Comparison of ENCODE assay signal across 19 mouse cellular contexts in the genomic region with DNA sequence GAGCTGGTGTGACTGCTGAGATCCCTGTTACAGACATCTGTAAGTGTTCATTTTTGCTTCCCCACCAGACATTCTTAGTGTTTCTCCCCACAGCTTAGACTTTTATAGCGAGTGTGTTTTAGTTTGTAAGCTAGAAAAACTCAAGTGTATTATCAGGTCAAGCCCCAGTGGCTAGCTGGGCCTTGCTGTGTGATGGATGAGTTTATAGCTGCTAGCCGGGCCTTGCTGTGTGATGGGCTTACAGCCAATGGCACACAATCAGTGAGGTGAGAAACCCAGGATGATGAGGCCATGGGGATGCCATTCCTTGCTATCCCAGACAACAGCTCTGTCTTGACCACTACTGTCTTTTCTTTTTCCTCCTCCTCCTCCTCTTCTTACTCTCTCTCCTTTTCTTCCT.
DNase-seq lines count a peak whose midpoint lies in the region; ATAC-seq and TF ChIP-seq lines count a peak whose summit lies in the region.
"Had no signal": no experiment of that assay in that cellular context is flagged by ENCODE, and none has a peak within 500 bp of the region (broad histone marks: within the 10 kb centered on the region; RNA-seq: fewer than 3 reads in every experiment).

No protein-coding gene starts in this region.

- no peak overlapping the region for H3K4me3 ChIP-seq in limb, embryonic 13.5 days
- no peak overlapping the region for H3K4me3 ChIP-seq in limb, embryonic 10.5 days
- no peak overlapping the region for H3K4me3 ChIP-seq in limb, embryonic 14.5 days (replicated peaks; ENCODE audit: low read length)
- no peak overlapping the region for H3K4me3 ChIP-seq in heart, embryonic 12.5 days

- TF ChIP-seq POLR2A in limb, embryonic 14.5 days (IDR thresholded peaks at IDR 0.05; ENCODE audit: borderline replicate concordance, extremely low read depth, insufficient read depth, insufficient read length): no peak

- DNase-seq in limb, embryonic 10.5 days (ENCODE audit: low spot score): no peak
- peak; percentile 2 for DNase-seq in limb, embryonic 14.5 days (ENCODE audit: low spot score)
- DNase-seq: adrenal gland, adult 2 months; adrenal gland, adult 8-10 months; adrenal gland, postnatal 10 days; adrenal gland, postnatal 14 days; adrenal gland, postnatal 25 days; adrenal gland, postnatal 36 days; B cell, adult 2 months; cerebellum, adult 11 months; cerebellum, adult 11-12 months; cerebellum, adult 18-20 months had no signal

- no peak overlapping the region for H3K9ac ChIP-seq in limb, embryonic 13.5 days
- no peak overlapping the region for H3K9ac ChIP-seq in limb, embryonic 14.5 days (ENCODE audit: low read depth, low read length, severe bottlenecking)
- H3K9ac ChIP-seq in heart, embryonic 12.5 days: no peak overlapping the region

- H3K9me3 ChIP-seq in limb, embryonic 13.5 days: no peaks in the 10 kb centered on the region
- H3K9me3 ChIP-seq in limb, embryonic 10.5 days (replicated peaks): no peaks in the 10 kb centered on the region
- no peaks in the 10 kb centered on the region for H3K9me3 ChIP-seq in limb, embryonic 14.5 days (ENCODE audit: control insufficient read depth, low read length)
- no peaks in the 10 kb centered on the region for H3K9me3 ChIP-seq in heart, embryonic 12.5 days (replicated peaks)

- H3K4me1 ChIP-seq in limb, embryonic 13.5 days: no peaks in the 10 kb centered on the region
- H3K4me1 ChIP-seq in limb, embryonic 10.5 days: no peaks in the 10 kb centered on the region
- H3K4me1 ChIP-seq in limb, embryonic 14.5 days (ENCODE audit: control insufficient read depth, insufficient read depth, low read length): no peaks in the 10 kb centered on the region
- no peaks in the 10 kb centered on the region for H3K4me1 ChIP-seq in heart, embryonic 12.5 days (replicated peaks)

- H3K36me3 ChIP-seq in limb, embryonic 13.5 days: no peaks in the 10 kb centered on the region
- no peaks in the 10 kb centered on the region for H3K36me3 ChIP-seq in limb, embryonic 10.5 days
- H3K36me3 ChIP-seq in limb, embryonic 14.5 days (ENCODE audit: control insufficient read depth, insufficient read depth, low read length): no peaks in the 10 kb centered on the region
- H3K36me3 ChIP-seq in heart, embryonic 12.5 days: no peaks in the 10 kb centered on the region
- H3K36me3 ChIP-seq: G1E had no signal

- H3K4me2 ChIP-seq in limb, embryonic 13.5 days (replicated peaks): no peak overlapping the region
- no peak overlapping the region for H3K4me2 ChIP-seq in limb, embryonic 14.5 days (replicated peaks; ENCODE audit: low read depth, low read length, severe bottlenecking)
- H3K4me2 ChIP-seq in heart, embryonic 12.5 days: no peak overlapping the region

- no peaks in the 10 kb centered on the region for H3K27me3 ChIP-seq in limb, embryonic 13.5 days
- no peaks in the 10 kb centered on the region for H3K27me3 ChIP-seq in limb, embryonic 10.5 days (ENCODE audit: low read depth, poor library complexity, severe bottlenecking)
- no peaks in the 10 kb centered on the region for H3K27me3 ChIP-seq in limb, embryonic 14.5 days (ENCODE audit: control insufficient read depth, insufficient read depth, low read length)
- no peaks in the 10 kb centered on the region for H3K27me3 ChIP-seq in heart, embryonic 12.5 days (replicated peaks)
- H3K27me3 ChIP-seq: CH12.LX, Patski had no signal

- ATAC-seq in limb, embryonic 13.5 days (ENCODE audit: low FRiP score, low read depth): peak; percentile 51; the same call in 1 of the 2 replicates
- peak; percentile 62; the same call in 1 of the 2 replicates for ATAC-seq in limb, embryonic 14.5 days (ENCODE audit: low FRiP score, low read depth)
- ATAC-seq in heart, embryonic 12.5 days (ENCODE audit: insufficient number of reproducible peaks, low FRiP score): no peak
- ATAC-seq: activated CD4-positive, CD25-positive, alpha-beta regulatory T cell, adult 4 months; CD4-positive, CD25-positive, alpha-beta regulatory T cell, adult 4 months; Patski had no signal

- WGBS in limb, embryonic 13.5 days: 17% methylated on average over 2 of the region's 2 CpGs
- WGBS in limb, embryonic 10.5 days: 25% methylated on average over 2 of the region's 2 CpGs
- 22% methylated on average over 2 of the region's 2 CpGs for WGBS in limb, embryonic 14.5 days
- WGBS in heart, embryonic 12.5 days: 58% methylated on average over 2 of the region's 2 CpGs

- H3K27ac ChIP-seq in limb, embryonic 13.5 days: no peak overlapping the region
- no peak overlapping the region for H3K27ac ChIP-seq in limb, embryonic 10.5 days
- H3K27ac ChIP-seq in limb, embryonic 14.5 days (replicated peaks; ENCODE audit: low read depth, low read length): no peak overlapping the region
- no peak overlapping the region for H3K27ac ChIP-seq in heart, embryonic 12.5 days (ENCODE audit: poor library complexity, severe bottlenecking)
